Mouse (Mus musculus) stomach, postnatal 0 days (tissue): ENCODE data around the gene Rabepk. TPM values are rescaled to one million over a fixed set of nuclear protein-coding genes. Genes with fewer than 3 reads are reported as not detected.
"Not testable (repeated sequence)": the region's sequence is repeated elsewhere in the genome, so short reads cannot be mapped to it uniquely, and the experiment has no call there.

Source experiments
- ATAC-seq: fragments of 200-750 bp; cut with Nextera tagmentation; 2 replicates; pipeline ENCODE4 v1.8.0; 2017; ENCODE audit not compliant: low FRiP score, low TSS enrichment
- DNase-seq: peaks from one replicate; pipeline ENCODE4 v3.0.0-alpha.2; 2016; ENCODE audit warnings: low spot score
- H3K27ac ChIP-seq: fragments of 300-500 bp; sonication (generic); replicated peaks from 2 replicates; pipeline ENCODE4 v1.5.1; 2014; ENCODE audit warnings: mild to moderate bottlenecking, control low read depth
- H3K27me3 ChIP-seq: fragments of 300-500 bp; sonication (generic); 2 replicates; pipeline ENCODE4 v1.6.1; 2014; ENCODE audit warnings: low read length; ENCODE audit not compliant: control insufficient read depth, insufficient read depth
- H3K36me3 ChIP-seq: fragments of 300-500 bp; sonication (generic); 2 replicates; pipeline ENCODE4 v1.6.1; 2014; ENCODE audit warnings: low read length, mixed read lengths; ENCODE audit not compliant: control insufficient read depth, insufficient read depth
- H3K4me1 ChIP-seq: fragments of 300-500 bp; sonication (generic); replicated peaks from 2 replicates; pipeline ENCODE4 v1.6.1; 2014; ENCODE audit warnings: antibody characterized with exemption; ENCODE audit not compliant: control insufficient read depth, insufficient read depth
- H3K4me2 ChIP-seq: fragments of 300-500 bp; sonication (generic); replicated peaks from 2 replicates; pipeline ENCODE4 v1.6.1; 2014; ENCODE audit warnings: low read depth, mild to moderate bottlenecking, control low read depth, moderate library complexity
- H3K4me3 ChIP-seq: fragments of 300-500 bp; sonication (generic); 2 replicates; pipeline ENCODE4 v1.5.1; 2014; ENCODE audit warnings: low read depth, low read length, control low read depth
- H3K9ac ChIP-seq: fragments of 300-500 bp; sonication (generic); 2 replicates; pipeline ENCODE4 v1.6.1; 2014; ENCODE audit warnings: mild to moderate bottlenecking, low read length, control low read depth, mixed read lengths
- H3K9me3 ChIP-seq: fragments of 300-500 bp; sonication (generic); 2 replicates; pipeline ENCODE4 v1.6.1; 2016; ENCODE audit warnings: low read length; ENCODE audit not compliant: control insufficient read depth
- CTCF ChIP-seq: IDR thresholded peaks from 2 replicates; pipeline ENCODE4 v1.5.1; 2016; ENCODE audit warnings: antibody characterized with exemption, low read depth, mild to moderate bottlenecking, moderate library complexity
- EP300 ChIP-seq: optimal IDR thresholded peaks from 2 replicates; pipeline ENCODE3; 2016; ENCODE audit warnings: antibody characterized with exemption
- WGBS: fragments of 180-500 bp; shearing (Covaris S2); extraction: QIAGEN DNeasy Blood & Tissue Kit; methylation state at CpG from one replicate; pipeline ENCODE4 v1.1.7; 2014; 5-methylcytosine and 5-hydroxymethylcytosine counted together
- polyA plus RNA-seq: library from polyadenylated mRNA; unstranded; fragments of >200 nt; fragmentation: Nextera tagmentation; extraction: Ambion mirVana; gene quantifications from 2 replicates; pipeline ENCODE4 v1.2.1, GENCODE M21; 2015

Gene Rabepk
- polyA plus RNA-seq, 1 experiment from 2014 or later: 24.6 TPM

DNA sequence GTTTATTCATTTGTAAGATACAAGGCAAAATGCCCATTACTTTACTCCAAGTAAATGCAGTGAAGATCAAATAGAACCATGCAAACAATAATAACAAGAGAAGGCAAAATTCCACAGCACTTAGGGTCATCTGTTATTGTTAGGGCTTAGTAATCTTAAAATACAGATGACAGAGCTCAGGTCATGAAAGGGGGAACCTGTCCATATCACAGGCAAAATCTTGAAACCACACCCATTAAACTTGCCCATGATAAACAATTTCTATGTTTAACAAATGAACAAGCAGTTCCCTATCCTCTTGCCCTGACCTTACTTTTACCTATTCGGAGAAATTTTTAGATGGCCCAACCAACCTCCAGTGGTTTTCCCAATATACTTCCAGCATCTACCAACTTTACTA is 9.9 kb upstream of the Rabepk start:
- Histone ChIP-seq H3K27me3 (no peaks in the 10 kb centered on the region), H3K9ac (no peak overlapping the region), H3K4me1 (no peaks in the 10 kb centered on the region), H3K4me2 (no peak overlapping the region), H3K36me3 (peaks cover 2% of the 10 kb centered on the region), H3K27ac (no peak overlapping the region), H3K9me3 (no peaks in the 10 kb centered on the region), H3K4me3 (no peak overlapping the region)
- no peak for TF ChIP-seq EP300
- no peak for TF ChIP-seq CTCF
- no peak for ATAC-seq
- no peak for DNase-seq
- 70% methylated on average over 1 of the region's 1 CpGs for WGBS

DNA sequence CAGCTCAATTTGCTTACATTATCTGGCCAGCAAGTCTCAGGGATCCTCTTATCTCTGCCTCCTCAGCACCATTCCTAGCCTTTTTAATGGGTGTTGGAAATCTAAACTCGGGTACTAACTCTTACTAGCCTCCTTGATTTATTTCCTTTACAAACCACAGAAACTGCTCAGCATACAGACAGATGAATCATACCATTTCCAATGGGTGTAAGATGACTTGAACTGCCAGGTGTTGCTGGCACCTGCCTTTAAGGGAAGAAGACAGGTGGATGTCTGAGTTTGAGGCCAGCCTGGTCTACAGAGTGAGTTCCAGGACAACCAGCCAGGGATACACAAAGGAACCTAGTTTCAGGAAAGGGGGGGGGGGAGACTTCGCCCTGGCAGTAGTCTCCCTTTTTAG is 8.3 kb upstream of the Rabepk start:
- no peak for ATAC-seq
- Histone ChIP-seq H3K27ac (no peak overlapping the region), H3K9me3 (no peaks in the 10 kb centered on the region), H3K4me3 (no peak overlapping the region), H3K27me3 (no peaks in the 10 kb centered on the region), H3K36me3 (peaks cover 2% of the 10 kb centered on the region), H3K9ac (no peak overlapping the region), H3K4me2 (no peak overlapping the region), H3K4me1 (no peaks in the 10 kb centered on the region)
- DNase-seq: no peak
- no peak for TF ChIP-seq EP300
- TF ChIP-seq CTCF: no peak
- WGBS: 73% methylated on average over 2 of the region's 2 CpGs

DNA sequence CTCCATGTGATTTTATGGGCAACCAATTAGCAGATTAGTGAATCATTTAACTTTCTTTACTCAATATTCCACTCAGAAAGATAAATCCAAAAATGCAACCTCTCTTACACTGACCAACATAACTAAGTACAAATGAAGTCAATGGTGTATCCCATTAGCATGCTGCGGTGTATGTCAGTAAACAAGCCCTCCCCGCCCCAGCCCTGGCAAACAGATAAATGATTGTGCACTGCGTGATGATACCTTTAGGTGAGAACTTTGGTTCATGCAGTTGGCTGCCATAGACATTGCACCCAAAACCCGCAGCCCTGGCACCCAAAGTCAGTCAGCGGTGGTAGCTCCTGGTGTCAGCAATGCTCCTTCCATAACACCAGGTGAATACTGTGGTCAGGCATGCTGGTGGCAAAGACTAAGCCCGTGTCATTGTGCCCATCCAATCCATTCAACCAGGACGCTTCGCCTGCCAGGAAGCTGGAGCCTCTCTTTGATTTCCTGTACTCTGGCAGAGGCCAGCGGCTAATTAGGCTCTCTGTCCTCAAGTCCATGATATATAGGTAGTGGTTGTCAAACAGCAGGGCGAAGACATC is 5.7 kb upstream of the Rabepk start:
- Histone ChIP-seq H3K27me3 (no peaks in the 10 kb centered on the region), H3K4me3 (no peak overlapping the region), H3K27ac (no peak overlapping the region), H3K4me1 (no peaks in the 10 kb centered on the region), H3K36me3 (no peaks in the 10 kb centered on the region; the same call in 1 of the 2 replicates), H3K4me2 (no peak overlapping the region), H3K9me3 (no peaks in the 10 kb centered on the region), H3K9ac (no peak overlapping the region)
- ATAC-seq: no peak
- DNase-seq: no peak
- WGBS: 83% methylated on average over 10 of the region's 10 CpGs
- TF ChIP-seq CTCF (no peak), EP300 (no peak)

DNA sequence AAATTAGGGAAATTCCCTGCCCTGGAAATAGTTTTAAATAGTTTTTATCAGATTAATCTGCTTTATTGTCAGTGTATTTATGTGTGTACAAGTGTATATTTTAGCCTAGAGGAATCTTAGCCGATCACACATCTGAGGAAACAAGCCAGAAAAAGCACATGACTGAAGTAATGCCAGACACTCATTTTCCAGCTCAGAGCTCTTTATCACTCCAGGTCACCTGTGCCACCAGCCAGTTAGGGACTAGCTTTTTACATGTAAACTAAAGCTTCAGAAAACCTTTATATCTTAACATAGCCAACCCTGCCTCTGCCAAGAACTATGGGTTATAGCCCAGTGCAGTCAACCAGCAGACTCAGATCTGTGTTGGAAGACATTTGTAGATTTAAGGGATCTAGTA is 5.1 kb upstream of the Rabepk start:
- H3K27ac ChIP-seq: no peak overlapping the region
- no peaks in the 10 kb centered on the region; the same call in 1 of the 2 replicates for H3K36me3 ChIP-seq
- H3K4me3 ChIP-seq: no peak overlapping the region
- TF ChIP-seq CTCF (no peak), EP300 (no peak)
- DNase-seq (no peak), ATAC-seq (no peak)
- no peaks in the 10 kb centered on the region for H3K4me1 ChIP-seq
- no peak overlapping the region for H3K4me2 ChIP-seq
- H3K9me3 ChIP-seq: no peaks in the 10 kb centered on the region
- H3K9ac ChIP-seq: no peak overlapping the region
- H3K27me3 ChIP-seq: no peaks in the 10 kb centered on the region
- WGBS: 45% methylated on average over 1 of the region's 1 CpGs

GRCm38 (mm10) chr2:34804172-34804571 is 4.5 kb upstream of the Rabepk start:
- H3K4me3 ChIP-seq: no peak overlapping the region
- ATAC-seq (no peak), DNase-seq (no peak)
- H3K4me1 ChIP-seq: no peaks in the 10 kb centered on the region
- H3K36me3 ChIP-seq: no peaks in the 10 kb centered on the region; the same call in 1 of the 2 replicates
- no peak overlapping the region for H3K4me2 ChIP-seq
- WGBS: 99% methylated on average over 2 of the region's 2 CpGs
- no peaks in the 10 kb centered on the region for H3K9me3 ChIP-seq
- TF ChIP-seq EP300 (no peak), CTCF (no peak)
- H3K27me3 ChIP-seq: no peaks in the 10 kb centered on the region
- H3K9ac ChIP-seq: no peak overlapping the region
- H3K27ac ChIP-seq: no peak overlapping the region

DNA sequence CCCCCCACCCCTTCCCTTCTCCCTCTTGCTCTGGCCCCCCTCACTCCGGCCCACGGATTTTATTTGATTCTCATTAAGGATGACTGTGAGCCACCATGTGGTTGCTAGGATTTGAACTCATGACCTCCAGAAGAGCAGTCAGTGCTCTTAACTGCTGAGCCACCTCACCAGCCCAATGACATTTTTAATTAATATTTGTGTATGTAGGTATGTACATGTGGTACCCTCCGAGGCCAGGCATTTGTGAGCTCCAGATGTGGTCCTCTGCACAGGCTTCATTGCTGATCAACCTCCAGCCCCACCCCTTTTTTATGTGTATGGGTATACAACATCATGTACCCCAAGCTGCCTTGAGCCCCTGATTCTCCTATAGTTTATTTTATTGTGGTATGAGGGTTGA is 4.0 kb upstream of the Rabepk start:
- ATAC-seq (no peak), DNase-seq (no peak)
- no peak overlapping the region for H3K27ac ChIP-seq
- H3K4me3 ChIP-seq: no peak overlapping the region
- no peaks in the 10 kb centered on the region for H3K9me3 ChIP-seq
- H3K4me2 ChIP-seq: 0 out of 2 replicates have a peak overlapping the region, but pooled peaks have one; percentile 12
- H3K9ac ChIP-seq: no peak overlapping the region
- 74% methylated on average over 3 of the region's 3 CpGs for WGBS
- TF ChIP-seq CTCF (no peak), EP300 (no peak)
- no peaks in the 10 kb centered on the region; the same call in 1 of the 2 replicates for H3K36me3 ChIP-seq
- H3K27me3 ChIP-seq: no peaks in the 10 kb centered on the region
- H3K4me1 ChIP-seq: no peaks in the 10 kb centered on the region

DNA sequence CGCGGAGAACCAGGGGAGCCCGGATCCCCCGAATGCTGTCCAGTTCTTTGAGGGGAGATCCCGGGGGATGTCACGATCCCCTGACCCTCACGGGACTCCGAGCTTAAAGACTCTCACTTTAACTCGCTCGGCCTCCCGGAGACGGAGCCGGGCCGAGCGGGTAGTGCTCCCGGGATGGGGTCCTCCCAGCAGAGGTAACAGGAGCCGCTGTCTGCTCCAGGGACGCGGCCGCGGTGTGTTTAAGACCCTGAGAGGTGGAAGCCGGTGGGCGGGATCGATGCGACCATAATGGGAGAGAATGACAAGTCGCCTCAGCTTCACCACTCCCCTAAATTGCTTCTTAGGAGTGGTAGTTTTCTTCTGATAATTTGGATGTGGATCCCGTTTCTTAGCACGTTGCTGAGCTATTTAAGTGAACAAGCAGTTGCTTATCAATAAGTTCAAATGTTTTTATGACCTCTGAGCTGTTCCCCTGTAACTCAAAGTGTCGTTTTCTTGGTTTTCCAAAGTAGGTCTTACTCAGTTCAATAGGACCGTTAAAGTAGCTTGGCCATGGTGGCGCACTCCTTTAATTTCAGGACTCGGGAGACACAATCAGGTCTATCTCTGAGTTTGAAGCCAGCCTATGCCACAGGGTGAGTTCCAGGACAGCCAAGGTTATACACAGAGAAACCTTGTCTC is 3.0 kb upstream of the Rabepk start:
- peak overlapping the region; percentile 93 for H3K27ac ChIP-seq
- not testable (repeated sequence) for H3K4me1 ChIP-seq, H3K9me3 ChIP-seq, H3K36me3 ChIP-seq, H3K27me3 ChIP-seq
- H3K4me2 ChIP-seq: peak overlapping the region; percentile 55
- peak overlapping the region; percentile 65 for H3K4me3 ChIP-seq
- DNase-seq: peak; percentile 26
- WGBS: 0% methylated on average over 20 of the region's 32 CpGs
- peak overlapping the region; percentile 84 for H3K9ac ChIP-seq
- peak; percentile 19 for ATAC-seq
